Mouse (Mus musculus) forebrain, embryonic 13.5 days (tissue): Measurements from ENCODE around the gene Gm21677. TPM values are rescaled to one million over a fixed set of nuclear protein-coding genes. Genes with fewer than 3 reads are reported as not detected.
"Not testable (repeated sequence)": the region's sequence is repeated elsewhere in the genome, so short reads cannot be mapped to it uniquely, and the experiment has no call there.

ENCODE experiments used
- ATAC-seq: fragments of 200-750 bp; cut with Nextera tagmentation; 2 replicates; pipeline ENCODE4 v1.8.0; 2017
- H3K27ac ChIP-seq: fragments of 300-500 bp; sonication (generic); 2 replicates; pipeline ENCODE4 v1.5.1; 2015; ENCODE audit warnings: inconsistent platforms, mild to moderate bottlenecking, moderate library complexity
- H3K27me3 ChIP-seq: fragments of 300-500 bp; sonication (generic); 2 replicates; pipeline ENCODE4 v1.6.1; 2015; ENCODE audit warnings: mild to moderate bottlenecking, inconsistent platforms
- H3K36me3 ChIP-seq: fragments of 300-500 bp; sonication (generic); 2 replicates; pipeline ENCODE4 v1.6.1; 2015; ENCODE audit warnings: mild to moderate bottlenecking, inconsistent platforms; ENCODE audit not compliant: poor library complexity, severe bottlenecking
- H3K4me1 ChIP-seq: fragments of 300-500 bp; sonication (generic); 2 replicates; pipeline ENCODE4 v1.6.1; 2015; ENCODE audit warnings: inconsistent platforms
- H3K4me2 ChIP-seq: fragments of 300-500 bp; sonication (generic); 2 replicates; pipeline ENCODE4 v1.6.1; 2015; ENCODE audit warnings: inconsistent platforms, mild to moderate bottlenecking, moderate library complexity
- H3K4me3 ChIP-seq: fragments of 300-500 bp; sonication (generic); 2 replicates; pipeline ENCODE4 v1.5.1; 2015; ENCODE audit warnings: mild to moderate bottlenecking, inconsistent platforms
- H3K9ac ChIP-seq: fragments of 300-500 bp; sonication (generic); 2 replicates; pipeline ENCODE4 v1.6.1; 2015; ENCODE audit warnings: mild to moderate bottlenecking, inconsistent platforms
- H3K9me3 ChIP-seq: fragments of 300-500 bp; sonication (generic); replicated peaks from 2 replicates; pipeline ENCODE4 v1.6.1; 2016; ENCODE audit warnings: inconsistent platforms
- WGBS: fragments of 180-500 bp; shearing (Covaris S2); methylation state at CpG from one replicate; pipeline ENCODE4 v1.1.7; 2015; 5-methylcytosine and 5-hydroxymethylcytosine counted together
- polyA plus RNA-seq: library from polyadenylated mRNA; unstranded; fragments of >200 nt; fragmentation: Nextera tagmentation; extraction: Ambion mirVana; gene quantifications from 2 replicates; pipeline ENCODE4 v1.2.1, GENCODE M21; 2015

The Gm21677 gene
- not detected in 2 replicates for polyA plus RNA-seq

- WGBS = no CpG with 5 or more reads among the region's 9 CpGs
- not testable (repeated sequence) for ATAC-seq, H3K36me3 ChIP-seq, H3K4me2 ChIP-seq, H3K9me3 ChIP-seq, H3K4me1 ChIP-seq, H3K27ac ChIP-seq, H3K27me3 ChIP-seq, H3K9ac ChIP-seq, H3K4me3 ChIP-seq
Measured at GRCm38 (mm10) chrY:3306349-3306748, at the start of gene Gm21677. TSS of gene Gm21677 (minus strand) at chrY:3306449.

- not testable (repeated sequence) for H3K4me3 ChIP-seq, H3K27ac ChIP-seq, H3K27me3 ChIP-seq, ATAC-seq, H3K4me1 ChIP-seq, H3K4me2 ChIP-seq, H3K9ac ChIP-seq, H3K36me3 ChIP-seq, H3K9me3 ChIP-seq
- no CpG with 5 or more reads among the region's 9 CpGs for WGBS
Measured at GRCm38 (mm10) chrY:3345229-3345628, 39.0 kb upstream of the Gm21677 start, which contains the start of gene Gm21693. TSS of gene Gm21693 (minus strand) at chrY:3345329.

- H3K4me1 ChIP-seq, H3K4me2 ChIP-seq, H3K36me3 ChIP-seq, H3K4me3 ChIP-seq, H3K27me3 ChIP-seq, ATAC-seq, H3K9ac ChIP-seq, H3K9me3 ChIP-seq, H3K27ac ChIP-seq: not testable (repeated sequence)
- no CpG with 5 or more reads among the region's 11 CpGs for WGBS
Measured at GRCm38 (mm10) chrY:3340661-3341060, 34.4 kb upstream of the Gm21677 start.

Other genes starting within 250 kb of the Gm21677 start
- not detected in 2 replicates for gene Gm21693, start 38.9 kb upstream of the Gm21677 start, polyA plus RNA-seq
- gene Gm21704, start 103.7 kb upstream of the Gm21677 start, polyA plus RNA-seq = not detected in 2 replicates
- gene Gm21708, start 103.7 kb upstream of the Gm21677 start, polyA plus RNA-seq = not detected in 2 replicates